In genomic region chr11:118071227-118071912, GRCm38 (mm10) we compare ENCODE assay signal across 16 mouse cellular contexts. TPM values are rescaled to one million over a fixed set of nuclear protein-coding genes. Genes with fewer than 3 reads are reported as not detected.
A peak's percentile ranks its signal among the peaks of the same experiment; 100 is the strongest.
DNase-seq lines count a peak whose midpoint lies in the region; ATAC-seq and TF ChIP-seq lines count a peak whose summit lies in the region.
"Had no signal": no experiment of that assay in that cellular context is flagged by ENCODE, and none has a peak within 500 bp of the region (broad histone marks: within the 10 kb centered on the region; RNA-seq: fewer than 3 reads in every experiment).

No protein-coding gene starts in this region.

- H3K27ac ChIP-seq in embryonic facial prominence, embryonic 10.5 days (replicated peaks) = peak overlapping the region; percentile 40; the same call in 1 of the 2 replicates
- peak overlapping the region; percentile 70 for H3K27ac ChIP-seq in stomach, embryonic 16.5 days (ENCODE audit: low read length)
- H3K27ac ChIP-seq: left cerebral cortex, adult 2 months; macrophage; neural tube, embryonic 12.5 days had no signal

- peaks cover 73% of the 10 kb centered on the region for H3K4me1 ChIP-seq in E14TG2a.4 (replicated peaks; ENCODE audit: low read depth, low read length)
- peaks cover 42% of the 10 kb centered on the region for H3K4me1 ChIP-seq in embryonic facial prominence, embryonic 10.5 days
- peaks cover 27% of the 10 kb centered on the region for H3K4me1 ChIP-seq in stomach, embryonic 16.5 days (ENCODE audit: control insufficient read depth, insufficient read depth, low read length)
- H3K4me1 ChIP-seq: neural tube, embryonic 12.5 days had no signal

- no peak for TF ChIP-seq CTCF in E14TG2a.4 (conservative IDR thresholded peaks at IDR 0.05; ENCODE audit: low read length)

- no peak for ATAC-seq in stomach, embryonic 16.5 days (ENCODE audit: insufficient read depth, low FRiP score)
- ATAC-seq: midbrain, embryonic 16.5 days; Patski had no signal

- H3K27me3 ChIP-seq in E14TG2a.4 (ENCODE audit: insufficient read depth, low read length) = peaks cover 31% of the 10 kb centered on the region
- H3K27me3 ChIP-seq in embryonic facial prominence, embryonic 10.5 days (replicated peaks; ENCODE audit: low read depth, poor library complexity, severe bottlenecking) = 0 out of 2 replicates have a peak, but pooled peaks cover 4% of the 10 kb centered on the region
- H3K27me3 ChIP-seq in stomach, embryonic 16.5 days (ENCODE audit: control insufficient read depth, insufficient read depth, low read length) = no peaks in the 10 kb centered on the region
- H3K27me3 ChIP-seq: heart, embryonic 12.5 days; neural tube, embryonic 12.5 days had no signal

- no peaks in the 10 kb centered on the region for H3K9me3 ChIP-seq in E14TG2a.4 (ENCODE audit: low read length)
- no peaks in the 10 kb centered on the region for H3K9me3 ChIP-seq in embryonic facial prominence, embryonic 10.5 days
- no peaks in the 10 kb centered on the region for H3K9me3 ChIP-seq in stomach, embryonic 16.5 days (replicated peaks; ENCODE audit: control insufficient read depth, low read length)
- H3K9me3 ChIP-seq: heart, embryonic 12.5 days; neural tube, embryonic 12.5 days had no signal

- WGBS in embryonic facial prominence, embryonic 10.5 days = 53% methylated on average over 11 of the region's 11 CpGs
- WGBS in stomach, embryonic 16.5 days = 33% methylated on average over 11 of the region's 11 CpGs

- DNase-seq in kidney, postnatal 10 days = peak; percentile 54
- no peak for DNase-seq in kidney, adult 9 months
- no peak for DNase-seq in embryonic facial prominence, embryonic 10.5 days (ENCODE audit: low spot score)
- no peak for DNase-seq in cerebellum, adult 9-11 months
- DNase-seq in adrenal gland, postnatal 25 days = no peak
- DNase-seq: cerebellum, adult 11-12 months; gastrocnemius, postnatal 14 days; right cerebral cortex, postnatal 4 days had no signal

- H3K4me2 ChIP-seq in stomach, embryonic 16.5 days (ENCODE audit: low read depth, low read length) = peak overlapping the region; percentile 13; the same call in 1 of the 2 replicates
- H3K4me2 ChIP-seq: heart, embryonic 12.5 days; neural tube, embryonic 12.5 days had no signal

- no peaks in the 10 kb centered on the region for H3K36me3 ChIP-seq in E14TG2a.4 (ENCODE audit: insufficient read depth, low read length)
- no peaks in the 10 kb centered on the region for H3K36me3 ChIP-seq in embryonic facial prominence, embryonic 10.5 days (replicated peaks)
- H3K36me3 ChIP-seq in stomach, embryonic 16.5 days (ENCODE audit: control insufficient read depth, insufficient read depth, low read length) = no peaks in the 10 kb centered on the region
- H3K36me3 ChIP-seq: heart, embryonic 12.5 days; neural tube, embryonic 12.5 days had no signal

- H3K9ac ChIP-seq in stomach, embryonic 16.5 days (ENCODE audit: low read length) = no peak overlapping the region; the same call in 1 of the 2 replicates
- H3K9ac ChIP-seq: heart, embryonic 12.5 days; neural tube, embryonic 12.5 days had no signal

- peak overlapping the region; percentile 43; the same call in 1 of the 2 replicates for H3K4me3 ChIP-seq in E14TG2a.4 (replicated peaks; ENCODE audit: low read length)
- H3K4me3 ChIP-seq in embryonic facial prominence, embryonic 10.5 days = peak overlapping the region; percentile 8; the same call in 1 of the 2 replicates
- no peak overlapping the region for H3K4me3 ChIP-seq in stomach, embryonic 16.5 days (replicated peaks; ENCODE audit: low read length)
- H3K4me3 ChIP-seq: heart, embryonic 12.5 days; left cerebral cortex, adult 2 months; neural tube, embryonic 12.5 days had no signal

RNA-seq across cellular contexts. Expression of gene Dnah17, which starts 59.1 kb away (rescaled TPM):
- 0.17 and 0.19 TPM in 2 replicates for polyA plus RNA-seq in embryonic facial prominence, embryonic 10.5 days (2016; fragmentation: Nextera tagmentation; extraction: Ambion mirVana)
- 0.13 and 0.14 TPM in 2 replicates for polyA plus RNA-seq in stomach, embryonic 16.5 days (2015; fragmentation: Nextera tagmentation; extraction: Ambion mirVana)
- 0.03 TPM in 1 of 2 replicates, not detected in the other for total RNA-seq in adrenal gland, postnatal 25 days (2021)
